Mouse (Mus musculus) urinary bladder, postnatal 25 days (tissue): ENCODE measurements around the gene Pspn.

Source experiments
- DNase-seq: peaks from one replicate; pipeline ENCODE4 v3.0.0; 2022; ENCODE audit warnings: low spot score

Gene Pspn

DNA sequence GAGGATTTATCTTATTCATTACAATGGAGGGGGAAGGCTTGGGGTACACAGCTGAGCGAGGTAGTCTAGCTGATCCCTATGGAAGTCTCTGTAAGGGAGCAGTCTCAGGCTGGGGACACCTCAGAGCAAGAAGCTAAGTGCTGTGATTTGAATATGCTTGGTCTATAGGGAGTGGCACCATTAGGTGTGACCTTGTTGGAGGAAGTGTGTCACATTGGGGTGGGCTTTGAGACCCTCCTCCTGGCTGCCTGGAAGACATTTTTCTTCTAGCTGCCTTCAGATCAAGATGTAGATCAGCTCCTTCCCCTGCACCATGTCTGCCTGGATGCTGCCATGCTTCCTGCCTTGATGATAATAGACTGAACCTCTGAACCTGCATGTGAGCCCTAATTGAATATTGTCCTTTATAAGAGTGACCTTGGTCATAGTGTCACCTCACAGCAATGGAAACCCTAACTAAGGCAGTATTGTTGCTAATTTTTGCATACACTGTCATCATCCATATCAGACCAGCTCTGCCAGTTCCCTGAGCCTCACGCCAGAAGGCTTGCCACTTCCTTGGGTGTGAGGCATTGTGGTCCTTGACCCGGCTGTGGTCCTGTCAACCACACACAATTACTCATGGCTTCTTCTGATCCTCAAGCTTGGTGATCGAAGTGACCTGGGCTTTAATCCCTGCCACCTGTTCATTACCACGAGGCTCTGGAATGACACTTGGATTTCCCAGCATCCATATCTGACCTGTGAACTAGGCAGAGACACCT is 37.0 kb downstream of the Pspn start:
- no peak for DNase-seq

DNA sequence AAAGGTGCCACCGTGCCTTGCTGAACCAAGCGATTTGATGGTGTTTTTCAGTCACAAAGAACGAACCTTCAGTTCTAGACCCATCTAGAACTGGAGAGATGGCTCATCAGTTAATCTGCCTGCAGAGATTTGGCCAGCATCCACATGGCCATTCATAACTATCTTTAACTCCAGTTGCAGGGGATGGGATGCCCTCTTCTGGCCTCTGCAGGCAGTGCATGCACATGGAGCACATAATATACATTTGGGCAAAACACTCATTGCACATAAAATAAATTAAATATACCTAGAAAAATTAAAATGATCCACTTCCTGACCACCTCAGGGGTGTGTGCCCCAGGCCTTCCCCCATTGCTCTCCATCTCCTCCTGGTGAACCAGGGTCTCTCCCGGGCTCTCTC is 37.9 kb downstream of the Pspn start:
- DNase-seq, result no peak

DNA sequence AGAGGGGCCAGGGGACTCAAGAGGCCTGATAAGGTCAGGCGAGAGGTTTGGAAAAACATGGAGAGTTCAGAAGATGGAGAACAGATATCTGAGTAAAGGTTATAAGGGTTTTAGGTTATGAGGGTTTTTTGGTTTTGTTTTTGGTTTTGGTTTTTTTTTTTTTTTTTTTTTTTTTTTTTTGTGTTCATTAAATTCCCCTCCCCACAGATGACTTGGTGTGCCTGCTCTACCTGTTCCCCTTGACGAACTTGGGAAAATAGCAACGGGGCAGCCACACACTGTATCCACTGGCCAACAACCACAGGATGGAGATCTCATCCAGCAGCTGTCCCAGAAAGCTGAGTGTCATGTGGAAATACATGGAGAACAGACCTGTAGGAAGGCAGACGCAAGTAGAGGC is 41.2 kb downstream of the Pspn start:
- DNase-seq, result no peak

DNA sequence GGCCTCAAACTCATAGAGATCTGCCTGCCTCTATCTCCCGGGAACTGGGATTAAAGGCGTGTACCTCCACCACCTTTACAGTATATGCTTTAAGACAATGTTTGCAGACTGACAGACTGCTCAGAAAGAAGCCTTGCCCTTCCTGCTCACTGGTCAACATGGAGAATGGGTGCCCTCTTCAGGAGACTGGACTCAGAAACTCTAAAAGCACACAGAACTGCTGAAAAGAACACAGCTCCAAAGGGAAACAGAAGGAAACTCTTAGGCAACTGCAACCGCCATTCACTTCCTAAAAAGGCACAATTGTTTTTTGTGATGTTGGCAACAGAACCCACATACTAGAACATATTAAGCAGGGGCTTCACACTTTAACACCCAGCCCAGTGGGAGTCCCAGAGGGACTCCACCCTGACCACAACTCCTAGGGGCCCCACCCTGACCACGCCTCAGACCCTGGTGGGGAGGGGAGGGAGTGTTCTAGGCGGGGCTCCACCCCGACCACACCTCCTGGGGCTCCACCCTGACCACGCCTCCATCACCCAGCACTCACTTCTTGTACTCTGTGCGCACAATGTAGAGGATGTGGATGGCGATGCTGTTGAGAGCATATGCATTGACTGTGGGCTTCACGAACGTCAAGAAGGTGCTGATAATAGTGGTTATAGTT is 41.9 kb downstream of the Pspn start:
- no peak for DNase-seq

DNA sequence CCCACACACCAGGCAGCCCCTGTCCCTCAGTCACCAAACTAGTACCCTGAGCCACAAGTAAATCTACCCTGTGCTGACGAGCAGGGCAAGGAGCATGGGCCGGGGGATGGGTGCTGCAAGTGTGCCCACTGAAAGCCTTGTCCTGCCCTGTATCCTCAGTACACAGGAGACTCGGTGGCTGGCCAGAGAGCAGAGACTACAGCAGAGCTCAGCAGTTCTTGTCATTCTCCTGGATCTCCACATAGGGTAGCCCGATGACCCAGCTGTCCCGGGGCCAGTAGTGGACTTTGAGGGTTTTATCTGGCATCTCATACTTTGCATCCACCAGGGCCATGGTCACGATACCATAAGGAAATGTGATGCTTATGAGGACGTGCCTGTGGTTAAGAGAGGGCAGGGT is 44.9 kb downstream of the Pspn start:
- DNase-seq, result no peak

DNA sequence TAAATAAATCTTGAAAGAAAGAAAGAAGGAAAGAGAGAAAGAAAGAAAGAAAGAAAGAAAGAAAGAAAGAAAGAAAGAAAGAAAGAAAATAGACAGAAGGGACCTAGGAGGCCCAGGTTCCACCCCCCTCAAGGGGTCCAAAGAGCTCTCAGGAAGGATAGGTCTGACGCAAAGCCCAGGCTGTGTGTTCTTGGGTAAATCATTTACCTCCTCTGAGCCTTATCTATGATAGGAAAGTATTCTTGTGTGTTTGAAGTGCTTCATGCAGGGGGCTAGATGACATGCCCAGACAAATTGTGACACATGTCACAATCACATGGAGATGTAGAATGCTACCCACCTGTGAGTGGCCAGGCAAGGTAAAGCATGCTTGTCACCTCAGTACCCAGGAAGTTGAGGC is 47.2 kb downstream of the Pspn start:
- DNase-seq, result no peak

DNA sequence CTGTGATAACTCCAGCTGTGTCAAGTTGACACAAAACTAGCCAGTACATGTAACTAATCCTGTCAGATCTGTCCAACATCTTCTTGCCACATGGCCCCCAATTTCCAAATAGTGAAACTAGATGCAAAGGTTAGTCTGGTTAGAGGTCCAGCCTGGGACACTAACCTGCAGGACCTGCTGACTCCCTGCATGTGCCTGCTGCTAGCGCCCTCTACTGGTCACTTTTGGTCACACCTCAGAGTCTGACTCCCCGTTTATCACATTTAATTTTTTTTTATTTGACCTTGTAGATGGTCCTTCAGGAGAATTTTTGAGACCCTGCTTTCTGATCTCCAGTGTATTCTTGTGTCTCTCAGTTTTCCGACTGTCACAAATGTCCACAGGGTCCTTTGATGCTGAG is 48.9 kb downstream of the Pspn start:
- DNase-seq, result peak; percentile 62
